Mouse (Mus musculus): Measurements from ENCODE around the gene Pmf1.
"Not testable (repeated sequence)": the region's sequence is repeated elsewhere in the genome, so short reads cannot be mapped to it uniquely, and the experiment has no call there.

Pmf1 gene

GRCm38 (mm10) chr3:88395742-88396141, 14.4 kb downstream of the Pmf1 start:
- DNase-seq (ENCODE audit: low read depth), result no peak

DNA sequence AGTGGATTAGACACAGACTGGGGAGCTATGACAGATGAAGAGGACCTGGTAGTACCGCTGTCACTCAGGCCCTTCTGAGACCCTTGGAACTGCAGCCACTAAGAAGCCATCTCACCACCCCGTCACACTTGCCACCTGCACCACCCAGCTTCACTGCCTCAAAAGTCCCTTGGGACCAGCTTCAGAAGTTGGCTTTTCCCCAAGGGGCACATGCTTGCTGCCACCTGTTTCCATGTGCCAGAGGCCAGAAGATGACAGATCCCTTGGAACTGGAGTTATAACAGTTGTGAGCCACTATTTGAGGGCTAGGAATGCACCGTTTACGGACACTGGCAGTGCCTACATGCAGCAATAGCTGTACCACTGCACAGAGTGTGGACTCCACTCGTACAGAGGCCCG, 14.8 kb downstream of the Pmf1 start:
- DNase-seq (ENCODE audit: low read depth), result no peak

- no peak for DNase-seq (ENCODE audit: low read depth)
These were observed 16.3 kb downstream of the Pmf1 start for GRCm38 (mm10) chr3:88393776-88394375.

- no peak for DNase-seq (ENCODE audit: low read depth)
These were observed 25.8 kb downstream of the Pmf1 start, which contains the start of gene Bglap for GRCm38 (mm10) chr3:88384364-88384763. Bglap (minus strand) TSS chr3:88384464.

DNA sequence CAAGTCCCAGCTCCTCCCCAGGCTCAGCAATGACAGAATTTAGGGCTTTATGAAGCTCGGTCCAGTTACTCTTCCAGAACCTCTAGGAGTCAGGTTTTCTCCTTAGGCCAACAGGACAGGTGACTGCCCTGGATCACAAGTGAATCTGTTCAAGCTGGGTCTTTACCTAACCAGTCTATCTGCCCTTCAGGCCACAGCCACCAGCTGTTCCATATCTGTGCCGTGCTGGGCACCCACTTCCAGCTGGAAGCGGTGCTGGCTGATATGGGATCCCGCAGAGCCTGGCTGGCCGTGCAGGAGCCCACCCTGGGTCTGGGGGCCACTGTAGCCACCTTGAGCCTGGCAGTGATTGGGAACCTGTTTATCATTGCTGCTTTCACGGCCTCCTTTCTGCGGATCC, 27.7 kb downstream of the Pmf1 start:
- not testable (repeated sequence) for DNase-seq (ENCODE audit: low read depth)

DNA sequence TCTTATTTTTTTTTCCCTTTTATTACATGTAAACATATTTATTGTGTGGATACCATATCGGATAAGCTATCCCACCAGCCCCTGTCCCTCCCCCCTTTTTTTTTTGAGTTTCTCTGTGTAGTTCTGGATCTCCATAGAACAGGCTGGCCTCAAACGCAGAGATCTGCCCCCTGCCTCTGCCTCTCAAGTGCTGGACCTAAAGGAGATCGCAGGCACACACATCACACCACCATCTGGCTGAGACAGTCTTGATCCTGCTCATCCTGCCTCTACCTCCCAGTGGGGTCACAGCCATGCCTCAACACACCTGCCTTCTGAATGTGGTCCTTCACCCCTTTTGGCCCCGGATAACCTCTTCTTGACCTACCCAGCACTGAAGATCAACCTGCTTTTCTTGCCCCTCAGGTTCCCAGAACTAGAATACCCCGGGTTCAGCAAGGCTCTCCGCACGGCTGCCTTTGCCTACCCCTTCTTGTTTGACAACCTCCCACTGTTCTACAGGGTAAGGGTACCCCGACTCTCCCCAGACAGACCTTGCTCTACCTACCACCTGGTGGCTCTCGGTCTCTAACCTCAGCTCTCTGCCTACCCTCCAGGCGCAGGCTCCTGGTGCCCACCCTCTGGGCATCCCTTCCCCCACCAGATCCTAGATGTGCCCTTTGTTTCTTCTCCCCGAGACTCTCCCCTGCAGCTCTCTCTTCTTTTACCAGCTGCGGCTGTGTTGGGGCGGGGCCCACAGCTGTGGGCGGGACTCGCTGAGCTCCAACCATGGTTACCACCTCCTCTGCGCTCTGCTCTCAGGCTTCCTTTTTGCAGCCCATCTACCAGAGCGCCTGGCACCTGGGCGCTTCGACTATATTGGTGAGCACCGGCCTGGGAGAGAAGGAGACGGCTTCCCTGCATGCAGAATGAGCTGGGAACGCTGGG, 28.5 kb downstream of the Pmf1 start:
- DNase-seq (ENCODE audit: low read depth), result peak; percentile 65

- not testable (repeated sequence) for DNase-seq (ENCODE audit: low read depth)
These were observed 31.5 kb downstream of the Pmf1 start, which contains the start of gene Bglap2 for GRCm38 (mm10) chr3:88378599-88378998. Bglap2 (minus strand) TSS chr3:88378699.

DNA sequence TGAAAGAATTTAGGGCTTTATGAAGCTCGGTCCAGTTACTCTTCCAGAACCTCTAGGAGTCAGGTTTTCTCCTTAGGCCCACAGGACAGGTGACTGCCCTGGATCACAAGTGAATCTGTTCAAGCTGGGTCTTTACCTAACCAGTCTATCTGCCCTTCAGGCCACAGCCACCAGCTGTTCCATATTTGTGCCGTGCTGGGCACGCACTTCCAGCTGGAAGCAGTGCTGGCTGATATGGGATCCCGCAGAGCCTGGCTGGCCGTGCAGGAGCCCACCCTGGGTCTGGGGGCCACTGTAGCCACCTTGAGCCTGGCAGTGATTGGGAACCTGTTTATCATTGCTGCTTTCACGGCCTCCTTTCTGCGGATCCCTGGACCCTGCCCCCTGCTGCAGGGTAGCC, 33.5 kb downstream of the Pmf1 start:
- DNase-seq (ENCODE audit: low read depth), result not testable (repeated sequence)

- DNase-seq (ENCODE audit: low read depth), result peak; percentile 54
These were observed 34.1 kb downstream of the Pmf1 start for GRCm38 (mm10) chr3:88375750-88376626.

DNA sequence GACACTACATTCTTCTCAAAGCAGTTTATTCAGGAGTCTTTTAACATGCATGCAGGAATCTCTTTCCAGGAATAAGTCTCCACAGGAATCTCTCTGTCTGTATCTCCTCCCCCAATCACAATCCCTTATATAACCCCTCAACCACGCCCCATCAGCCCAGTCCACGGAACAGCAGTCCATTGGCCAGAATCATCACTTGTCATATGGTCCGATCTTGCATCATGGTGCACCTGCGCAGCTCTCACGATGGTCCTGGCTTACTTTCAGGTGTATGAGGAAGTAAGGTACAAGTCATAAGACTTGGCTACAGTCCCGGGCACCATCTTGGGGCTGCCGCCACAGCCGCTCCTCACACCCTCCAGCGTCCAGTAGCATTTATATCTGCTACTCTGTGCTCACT, 37.5 kb downstream of the Pmf1 start, which contains the start of gene Bglap3:
Bglap3 (minus strand) TSS at position 101 of the 400 bp plus-strand sequence.
- not testable (repeated sequence) for DNase-seq (ENCODE audit: low read depth)

DNA sequence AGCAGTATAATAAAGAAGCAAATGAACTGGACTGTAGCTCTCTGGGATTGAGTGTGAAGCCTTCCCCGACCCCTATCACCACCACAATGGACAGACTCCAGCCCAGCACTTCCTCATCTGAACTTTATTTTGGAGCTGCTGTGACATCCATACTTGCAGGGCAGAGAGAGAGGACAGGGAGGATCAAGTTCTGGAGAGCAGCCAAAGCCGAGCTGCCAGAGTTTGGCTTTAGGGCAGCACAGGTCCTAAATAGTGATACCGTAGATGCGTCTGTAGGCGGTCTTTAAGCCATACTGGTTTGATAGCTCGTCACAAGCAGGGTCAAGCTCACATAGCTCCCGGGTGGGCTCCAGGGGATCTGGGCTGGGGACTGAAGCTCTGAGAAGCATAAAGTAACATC, 41.6 kb downstream of the Pmf1 start:
- not testable (repeated sequence) for DNase-seq (ENCODE audit: low read depth)

DNA sequence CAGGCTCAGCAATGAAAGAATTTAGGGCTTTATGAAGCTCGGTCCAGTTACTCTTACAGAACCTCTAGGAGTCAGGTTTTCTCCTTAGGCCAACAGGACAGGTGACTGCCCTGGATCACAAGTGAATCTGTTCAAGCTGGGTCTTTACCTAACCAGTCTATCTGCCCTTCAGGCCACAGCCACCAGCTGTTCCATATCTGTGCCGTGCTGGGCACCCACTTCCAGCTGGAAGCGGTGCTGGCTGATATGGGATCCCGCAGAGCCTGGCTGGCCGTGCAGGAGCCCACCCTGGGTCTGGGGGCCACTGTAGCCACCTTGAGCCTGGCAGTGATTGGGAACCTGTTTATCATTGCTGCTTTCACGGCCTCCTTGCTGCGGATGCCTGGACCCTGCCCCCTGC, 42.6 kb downstream of the Pmf1 start:
- not testable (repeated sequence) for DNase-seq (ENCODE audit: low read depth)

DNA sequence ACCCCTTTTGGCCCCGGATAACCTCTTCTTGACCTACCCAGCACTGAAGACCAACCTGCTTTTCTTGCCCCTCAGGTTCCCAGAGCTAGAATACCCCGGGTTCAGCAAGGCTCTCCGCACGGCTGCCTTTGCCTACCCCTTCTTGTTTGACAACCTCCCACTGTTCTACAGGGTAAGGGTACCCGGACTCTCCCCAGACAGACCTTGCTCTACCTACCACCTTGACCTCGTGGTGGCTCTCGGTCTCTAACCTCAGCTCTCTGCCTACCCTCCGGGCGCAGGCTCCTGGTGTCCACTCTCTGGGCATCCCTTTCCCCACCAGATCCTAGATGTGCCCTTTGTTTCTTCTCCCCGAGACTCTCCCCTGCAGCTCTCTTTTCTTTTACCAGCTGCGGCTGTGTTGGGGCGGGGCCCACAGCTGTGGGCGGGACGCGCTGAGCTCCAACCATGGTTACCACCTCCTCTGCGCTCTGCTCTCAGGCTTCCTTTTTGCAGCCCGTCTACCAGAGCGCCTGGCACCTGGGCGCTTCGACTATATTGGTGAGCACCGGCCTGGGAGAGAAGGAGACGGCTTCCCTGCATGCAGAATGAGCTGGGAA, 43.2 kb downstream of the Pmf1 start:
- peak; percentile 41 for DNase-seq (ENCODE audit: low read depth)

- no peak for DNase-seq (ENCODE audit: low read depth)
These were observed 44.3 kb downstream of the Pmf1 start for GRCm38 (mm10) chr3:88365705-88366361.

GRCm38 (mm10) chr3:88364337-88364736, 45.8 kb downstream of the Pmf1 start, which contains the start of gene Paqr6:
Paqr6 (plus strand) TSS chr3:88364584.
- no peak for DNase-seq (ENCODE audit: low read depth)

GRCm38 (mm10) chr3:88363700-88364099, 46.4 kb downstream of the Pmf1 start:
- no peak for DNase-seq (ENCODE audit: low read depth)

- DNase-seq (ENCODE audit: low read depth), result no peak
These were observed 48.4 kb downstream of the Pmf1 start for GRCm38 (mm10) chr3:88361612-88362313.

DNA sequence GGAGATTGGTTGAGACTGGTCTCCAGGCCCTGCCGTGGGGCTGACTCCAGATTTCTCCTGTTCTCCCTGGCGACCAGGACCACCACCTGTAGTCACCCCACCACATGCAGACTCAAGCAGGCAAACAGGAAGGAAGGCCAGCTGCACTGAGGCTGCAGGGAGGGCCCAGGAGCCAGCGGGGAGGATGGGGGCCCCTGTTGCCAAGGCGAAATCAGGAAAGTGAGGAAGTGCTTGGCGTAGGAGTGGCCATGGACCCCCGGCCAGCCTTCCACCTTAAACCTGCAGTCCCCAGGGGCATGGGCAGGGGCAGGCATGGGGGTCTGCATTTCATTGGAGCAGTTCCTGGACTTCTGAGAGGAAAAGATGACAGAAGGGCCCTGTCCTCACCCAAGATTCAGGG, 49.0 kb downstream of the Pmf1 start:
- no peak for DNase-seq (ENCODE audit: low read depth)

GRCm38 (mm10) chr3:88359989-88360388, 50.1 kb downstream of the Pmf1 start:
- DNase-seq (ENCODE audit: low read depth), result no peak

DNA sequence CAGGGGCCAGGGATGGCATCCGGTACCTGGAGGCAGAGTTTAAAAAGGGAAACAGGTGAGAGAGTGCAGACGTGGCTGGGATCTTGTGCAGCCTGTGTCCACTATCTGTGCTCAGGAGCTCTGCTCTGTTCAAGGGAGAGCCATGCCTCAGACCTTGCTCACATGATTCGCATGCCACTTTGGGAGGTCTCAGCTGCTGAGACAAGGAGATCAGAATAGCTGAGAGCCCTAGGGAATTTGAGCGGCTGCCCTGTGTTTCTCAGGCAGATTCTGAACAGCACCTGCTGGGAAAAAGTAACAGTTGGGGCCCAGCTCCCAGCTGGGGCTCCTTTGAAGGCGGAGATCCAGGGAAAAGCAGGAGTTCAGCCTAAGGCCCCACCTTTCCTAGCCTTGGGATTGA, 50.5 kb downstream of the Pmf1 start:
- DNase-seq (ENCODE audit: low read depth), result no peak
